8 mouse cellular contexts compared by ENCODE assay signal in genomic region chr9:123849976-123850695, GRCm38 (mm10). TPM values are rescaled to one million over a fixed set of nuclear protein-coding genes. Genes with fewer than 3 reads are reported as not detected.
A peak's percentile ranks its signal among the peaks of the same experiment; 100 is the strongest.
DNase-seq lines count a peak whose midpoint lies in the region; ATAC-seq and TF ChIP-seq lines count a peak whose summit lies in the region.

No protein-coding gene starts in this region.

- H3K4me1 ChIP-seq in forebrain, embryonic 12.5 days, result peaks cover 16% of the 10 kb centered on the region
- peaks cover 5% of the 10 kb centered on the region; the same call in 1 of the 2 replicates for H3K4me1 ChIP-seq in forebrain, embryonic 11.5 days (replicated peaks; ENCODE audit: control insufficient read depth, insufficient read depth, low read length)
- H3K4me1 ChIP-seq in hindbrain, embryonic 14.5 days (replicated peaks; ENCODE audit: control insufficient read depth, insufficient read depth, low read length), result peaks cover 11% of the 10 kb centered on the region
- no peaks in the 10 kb centered on the region; the same call in 1 of the 2 replicates for H3K4me1 ChIP-seq in thymus, adult 2 months (replicated peaks; ENCODE audit: control insufficient read depth, insufficient read depth, low read length)

- no peak for ATAC-seq in forebrain, embryonic 12.5 days (ENCODE audit: low FRiP score)
- ATAC-seq in forebrain, embryonic 11.5 days (replicated peaks; ENCODE audit: low FRiP score), result no peak
- no peak for ATAC-seq in hindbrain, embryonic 14.5 days (ENCODE audit: low FRiP score)

- no peak overlapping the region for H3K4me3 ChIP-seq in forebrain, embryonic 12.5 days (replicated peaks)
- no peak overlapping the region for H3K4me3 ChIP-seq in forebrain, embryonic 11.5 days (ENCODE audit: low read depth, low read length)
- H3K4me3 ChIP-seq in hindbrain, embryonic 14.5 days (replicated peaks; ENCODE audit: low read length), result peak overlapping the region; percentile 66; the same call in 1 of the 2 replicates
- H3K4me3 ChIP-seq in thymus, adult 2 months (ENCODE audit: control insufficient read depth, insufficient read depth, low read length), result no peak overlapping the region

- H3K27ac ChIP-seq in forebrain, embryonic 12.5 days, result no peak overlapping the region
- no peak overlapping the region for H3K27ac ChIP-seq in forebrain, embryonic 11.5 days (ENCODE audit: low read depth, low read length)
- H3K27ac ChIP-seq in hindbrain, embryonic 14.5 days, result no peak overlapping the region; the same call in 1 of the 2 replicates
- H3K27ac ChIP-seq in thymus, adult 2 months (ENCODE audit: control insufficient read depth, insufficient read depth, low read length), result no peak overlapping the region; the same call in 1 of the 2 replicates

- H3K9ac ChIP-seq in forebrain, embryonic 12.5 days, result no peak overlapping the region
- no peak overlapping the region for H3K9ac ChIP-seq in forebrain, embryonic 11.5 days (ENCODE audit: low read length)
- no peak overlapping the region for H3K9ac ChIP-seq in hindbrain, embryonic 14.5 days

- H3K27me3 ChIP-seq in forebrain, embryonic 12.5 days, result no peaks in the 10 kb centered on the region
- no peaks in the 10 kb centered on the region for H3K27me3 ChIP-seq in forebrain, embryonic 11.5 days (ENCODE audit: control insufficient read depth, insufficient read depth, low read length)
- H3K27me3 ChIP-seq in hindbrain, embryonic 14.5 days (ENCODE audit: control insufficient read depth, insufficient read depth, low read length), result no peaks in the 10 kb centered on the region
- no peaks in the 10 kb centered on the region for H3K27me3 ChIP-seq in thymus, adult 2 months (ENCODE audit: control insufficient read depth, insufficient read depth, low read length)

- peak overlapping the region; percentile 80; the same call in 1 of the 2 replicates for H3K4me2 ChIP-seq in forebrain, embryonic 12.5 days
- no peak overlapping the region for H3K4me2 ChIP-seq in forebrain, embryonic 11.5 days (ENCODE audit: low read depth, low read length, severe bottlenecking)
- peak overlapping the region; percentile 73 for H3K4me2 ChIP-seq in hindbrain, embryonic 14.5 days (replicated peaks)

- no peak for TF ChIP-seq POLR2A in thymus, adult 2 months (IDR thresholded peaks at IDR 0.05; ENCODE audit: control insufficient read depth, extremely low read depth, insufficient read depth, low read length, poor library complexity)

- H3K36me3 ChIP-seq in forebrain, embryonic 12.5 days (replicated peaks), result no peaks in the 10 kb centered on the region
- no peaks in the 10 kb centered on the region for H3K36me3 ChIP-seq in forebrain, embryonic 11.5 days (ENCODE audit: control insufficient read depth, insufficient read depth, low read length)
- no peaks in the 10 kb centered on the region for H3K36me3 ChIP-seq in hindbrain, embryonic 14.5 days (replicated peaks; ENCODE audit: control insufficient read depth, insufficient read depth)
- no peaks in the 10 kb centered on the region for H3K36me3 ChIP-seq in thymus, adult 2 months (ENCODE audit: control insufficient read depth, insufficient read depth, low read length)

- TF ChIP-seq CTCF in thymus, adult 2 months (IDR thresholded peaks at IDR 0.05; ENCODE audit: borderline replicate concordance, control insufficient read depth, extremely low read depth, insufficient read depth, low read length, poor library complexity), result no peak

- no peaks in the 10 kb centered on the region for H3K9me3 ChIP-seq in forebrain, embryonic 12.5 days
- H3K9me3 ChIP-seq in forebrain, embryonic 11.5 days (ENCODE audit: control insufficient read depth, low read length), result no peaks in the 10 kb centered on the region
- H3K9me3 ChIP-seq in hindbrain, embryonic 14.5 days (ENCODE audit: control insufficient read depth, low read length), result no peaks in the 10 kb centered on the region

- WGBS in forebrain, embryonic 12.5 days, result 71% methylated on average over 2 of the region's 2 CpGs
- WGBS in forebrain, embryonic 11.5 days, result 75% methylated on average over 2 of the region's 2 CpGs
- 86% methylated on average over 2 of the region's 2 CpGs for WGBS in hindbrain, embryonic 14.5 days
- WGBS in thymus, adult 2 months, result 47% methylated on average over 2 of the region's 2 CpGs

- DNase-seq in forebrain, embryonic 11.5 days (ENCODE audit: low spot score), result no peak
- peak; percentile 16 for DNase-seq in thymus, postnatal 14 days
- no peak for DNase-seq in thymus, postnatal 36 days
- DNase-seq in hindbrain, embryonic 14.5 days (ENCODE audit: low spot score), result no peak
- DNase-seq in naive thymus-derived CD4-positive, alpha-beta T cell, adult 2 months (ENCODE audit: low read depth), result peak; percentile 43
- DNase-seq in thymus, adult 2 months, result no peak
- no peak for DNase-seq in urinary bladder, postnatal 36 days (ENCODE audit: low spot score in 2 of 2)

RNA-seq across cellular contexts. Expression of gene Fyco1, which starts 1.6 kb away (rescaled TPM):
- polyA plus RNA-seq in forebrain, embryonic 12.5 days (2016; fragmentation: Nextera tagmentation; extraction: Ambion mirVana), result 9.9 and 10.5 TPM in 2 replicates
- 8.9 and 11.0 TPM in 2 replicates for polyA plus RNA-seq in forebrain, embryonic 11.5 days (2014; fragmentation: Nextera tagmentation; extraction: Ambion mirVana)
- polyA plus RNA-seq in hindbrain, embryonic 14.5 days (2014; fragmentation: Nextera tagmentation; extraction: Ambion mirVana), result 8.4 and 12.7 TPM in 2 replicates
- polyA plus RNA-seq in thymus, adult 2 months (2012; rRNA removed), result 11.6 and 13.0 TPM in 2 replicates

RNA-seq across cellular contexts. Expression of gene Xcr1, which starts 11.7 kb away (rescaled TPM):
- polyA plus RNA-seq in forebrain, embryonic 12.5 days (2016; fragmentation: Nextera tagmentation; extraction: Ambion mirVana), result 0.05 TPM in 1 of 2 replicates, not detected in the other
- 0.04 and 0.08 TPM in 2 replicates for polyA plus RNA-seq in forebrain, embryonic 11.5 days (2014; fragmentation: Nextera tagmentation; extraction: Ambion mirVana)
- polyA plus RNA-seq in hindbrain, embryonic 14.5 days (2014; fragmentation: Nextera tagmentation; extraction: Ambion mirVana), result 0.05 and 0.09 TPM in 2 replicates
- 4.3 and 7.0 TPM in 2 replicates for polyA plus RNA-seq in thymus, adult 2 months (2012; rRNA removed)

RNA-seq across cellular contexts. Expression of gene Cxcr6, which starts 43.9 kb away (rescaled TPM):
- polyA plus RNA-seq in forebrain, embryonic 12.5 days (2016; fragmentation: Nextera tagmentation; extraction: Ambion mirVana), result 0.13 and 0.21 TPM in 2 replicates
- 0.09 and 0.19 TPM in 2 replicates for polyA plus RNA-seq in forebrain, embryonic 11.5 days (2014; fragmentation: Nextera tagmentation; extraction: Ambion mirVana)
- polyA plus RNA-seq in hindbrain, embryonic 14.5 days (2014; fragmentation: Nextera tagmentation; extraction: Ambion mirVana), result 0.14 and 0.23 TPM in 2 replicates
- 4.3 and 4.6 TPM in 2 replicates for polyA plus RNA-seq in thymus, adult 2 months (2012; rRNA removed)

Comparison
In these comparisons a context has a peak if more than half of its experiments do, and no peak if none do; other contexts are left out.
1. DNase-seq: peak in thymus, postnatal 14 days (single experiment) and naive thymus-derived CD4-positive, alpha-beta T cell, adult 2 months (single experiment); none in forebrain, embryonic 11.5 days (single experiment), thymus, postnatal 36 days (0 of 2), hindbrain, embryonic 14.5 days (single experiment), thymus, adult 2 months (single experiment) and urinary bladder, postnatal 36 days (0 of 2).